Mouse (Mus musculus) heart, embryonic 13.5 days (tissue): ENCODE measurements around the gene Tbcel. TPM values are rescaled to one million over a fixed set of nuclear protein-coding genes. Genes with fewer than 3 reads are reported as not detected.

ENCODE experiments used
- ATAC-seq: fragments of 200-750 bp; cut with Nextera tagmentation; 2 replicates; pipeline ENCODE4 v1.8.0; 2017; ENCODE audit warnings: moderate TSS enrichment; ENCODE audit not compliant: insufficient number of reproducible peaks, low FRiP score, low TSS enrichment; ENCODE audit errors: extremely low read depth
- H3K27ac ChIP-seq: fragments of 300-500 bp; sonication (generic); replicated peaks from 2 replicates; pipeline ENCODE4 v1.5.1; 2015; ENCODE audit warnings: moderate library complexity, mild to moderate bottlenecking, inconsistent platforms
- H3K27me3 ChIP-seq: fragments of 300-500 bp; sonication (generic); replicated peaks from 2 replicates; pipeline ENCODE4 v1.6.1; 2015; ENCODE audit warnings: mild to moderate bottlenecking, inconsistent platforms
- H3K36me3 ChIP-seq: fragments of 300-500 bp; sonication (generic); 2 replicates; pipeline ENCODE4 v1.6.1; 2015; ENCODE audit warnings: mild to moderate bottlenecking, inconsistent platforms
- H3K4me1 ChIP-seq: fragments of 300-500 bp; sonication (generic); 2 replicates; pipeline ENCODE4 v1.6.1; 2015; ENCODE audit warnings: inconsistent platforms
- H3K4me2 ChIP-seq: fragments of 300-500 bp; sonication (generic); 2 replicates; pipeline ENCODE4 v1.6.1; 2015; ENCODE audit warnings: inconsistent platforms, mild to moderate bottlenecking, moderate library complexity
- H3K4me3 ChIP-seq: fragments of 300-500 bp; sonication (generic); 2 replicates; pipeline ENCODE4 v1.5.1; 2015; ENCODE audit warnings: moderate library complexity, mild to moderate bottlenecking, inconsistent platforms
- H3K9ac ChIP-seq: fragments of 300-500 bp; sonication (generic); 2 replicates; pipeline ENCODE4 v1.6.1; 2015; ENCODE audit warnings: inconsistent platforms, mild to moderate bottlenecking, moderate library complexity
- H3K9me3 ChIP-seq: fragments of 300-500 bp; sonication (generic); 2 replicates; pipeline ENCODE4 v1.6.1; 2016; ENCODE audit warnings: inconsistent platforms
- WGBS: fragments of 180-500 bp; shearing (Covaris S2); methylation state at CpG from one replicate; pipeline ENCODE4 v1.1.7; 2015; ENCODE audit warnings: mixed read lengths; 5-methylcytosine and 5-hydroxymethylcytosine counted together
- polyA plus RNA-seq: library from polyadenylated mRNA; unstranded; fragments of >200 nt; fragmentation: Nextera tagmentation; extraction: Ambion mirVana; gene quantifications from 2 replicates; pipeline ENCODE4 v1.2.1, GENCODE M21; 2015

Gene Tbcel
- polyA plus RNA-seq, 1 experiment from 2014 or later = 4.1 TPM

GRCm38 (mm10) chr9:42413345-42413744 is 94.3 kb downstream of the Tbcel start:
- Histone ChIP-seq H3K4me2 (no peak overlapping the region), H3K27ac (no peak overlapping the region), H3K36me3 (peaks cover 11% of the 10 kb centered on the region; the same call in 1 of the 2 replicates), H3K27me3 (no peaks in the 10 kb centered on the region), H3K4me3 (no peak overlapping the region), H3K4me1 (peaks cover 17% of the 10 kb centered on the region), H3K9me3 (no peaks in the 10 kb centered on the region), H3K9ac (no peak overlapping the region)
- ATAC-seq = no peak
- 88% methylated on average over 12 of the region's 12 CpGs for WGBS

- 79% methylated on average over 6 of the region's 6 CpGs for WGBS
- ATAC-seq = no peak
These were observed 96.3 kb downstream of the Tbcel start for GRCm38 (mm10) chr9:42411296-42411695.

GRCm38 (mm10) chr9:42405736-42406135 is 101.9 kb downstream of the Tbcel start:
- Histone ChIP-seq H3K4me3 (no peak overlapping the region), H3K9ac (no peak overlapping the region), H3K4me1 (no peaks in the 10 kb centered on the region), H3K27me3 (no peaks in the 10 kb centered on the region; the same call in 1 of the 2 replicates), H3K9me3 (no peaks in the 10 kb centered on the region), H3K4me2 (no peak overlapping the region), H3K36me3 (no peaks in the 10 kb centered on the region), H3K27ac (no peak overlapping the region)
- no peak for ATAC-seq
- 72% methylated on average over 4 of the region's 4 CpGs for WGBS

More at GRCm38 (mm10) chr9:42411296-42411695, 96.3 kb downstream of the Tbcel start:
- Histone ChIP-seq H3K27ac (no peak overlapping the region), H3K4me3 (no peak overlapping the region), H3K36me3 (peaks cover 11% of the 10 kb centered on the region; the same call in 1 of the 2 replicates), H3K4me2 (no peak overlapping the region), H3K9me3 (no peaks in the 10 kb centered on the region), H3K4me1 (peaks cover 13% of the 10 kb centered on the region), H3K27me3 (no peaks in the 10 kb centered on the region; the same call in 1 of the 2 replicates), H3K9ac (no peak overlapping the region)

- H3K4me2 ChIP-seq = no peak overlapping the region
- no peak overlapping the region for H3K27ac ChIP-seq
- WGBS = 81% methylated on average over 6 of the region's 6 CpGs
- no peak overlapping the region for H3K9ac ChIP-seq
- no peaks in the 10 kb centered on the region for H3K36me3 ChIP-seq
- H3K9me3 ChIP-seq = no peaks in the 10 kb centered on the region
- no peak overlapping the region for H3K4me3 ChIP-seq
- ATAC-seq = no peak
- peaks cover 14% of the 10 kb centered on the region for H3K27me3 ChIP-seq
- peaks cover 2% of the 10 kb centered on the region for H3K4me1 ChIP-seq
These were observed 106.1 kb downstream of the Tbcel start for GRCm38 (mm10) chr9:42401486-42401885.

- no peak within 1 kb of the TSS for H3K4me2 ChIP-seq
- WGBS = 65% methylated on average over 6 of the region's 6 CpGs
- no peak within 1 kb of the TSS for H3K27ac ChIP-seq
- H3K4me1 ChIP-seq = peaks cover 12% of the 10 kb centered on the region
- ATAC-seq = no peak
- no peaks in the 10 kb centered on the region for H3K36me3 ChIP-seq
- H3K9me3 ChIP-seq = no peaks in the 10 kb centered on the region
- no peak within 1 kb of the TSS for H3K9ac ChIP-seq
- no peak within 1 kb of the TSS for H3K4me3 ChIP-seq
- peaks cover 19% of the 10 kb centered on the region for H3K27me3 ChIP-seq
These were observed 107.8 kb downstream of the Tbcel start, which contains the start of gene Tecta for GRCm38 (mm10) chr9:42399829-42400228. Tecta (minus strand) TSS chr9:42399929.

GRCm38 (mm10) chr9:42396141-42396540 is 111.5 kb downstream of the Tbcel start:
- no peak overlapping the region for H3K9ac ChIP-seq
- no peaks in the 10 kb centered on the region for H3K36me3 ChIP-seq
- H3K4me3 ChIP-seq = no peak overlapping the region
- ATAC-seq = no peak
- H3K4me2 ChIP-seq = no peak overlapping the region
- H3K4me1 ChIP-seq = peaks cover 12% of the 10 kb centered on the region
- no peak overlapping the region for H3K27ac ChIP-seq
- 22% methylated on average over 2 of the region's 2 CpGs for WGBS
- H3K9me3 ChIP-seq = no peaks in the 10 kb centered on the region
- peaks cover 27% of the 10 kb centered on the region for H3K27me3 ChIP-seq

- H3K27me3 ChIP-seq = peaks cover 34% of the 10 kb centered on the region
- H3K9me3 ChIP-seq = no peaks in the 10 kb centered on the region
- no peak overlapping the region for H3K4me3 ChIP-seq
- H3K4me1 ChIP-seq = peaks cover 12% of the 10 kb centered on the region
- no peak overlapping the region for H3K27ac ChIP-seq
- ATAC-seq = no peak
- no peaks in the 10 kb centered on the region for H3K36me3 ChIP-seq
- H3K9ac ChIP-seq = no peak overlapping the region
- no peak overlapping the region for H3K4me2 ChIP-seq
- 84% methylated on average over 6 of the region's 6 CpGs for WGBS
These were observed 112.7 kb downstream of the Tbcel start for GRCm38 (mm10) chr9:42394903-42395302.

GRCm38 (mm10) chr9:42394321-42394720 is 113.3 kb downstream of the Tbcel start:
- Histone ChIP-seq H3K9ac (no peak overlapping the region), H3K4me2 (no peak overlapping the region), H3K36me3 (no peaks in the 10 kb centered on the region), H3K4me3 (no peak overlapping the region), H3K4me1 (peaks cover 12% of the 10 kb centered on the region), H3K9me3 (no peaks in the 10 kb centered on the region), H3K27me3 (peaks cover 36% of the 10 kb centered on the region), H3K27ac (no peak overlapping the region)
- 90% methylated on average over 8 of the region's 8 CpGs for WGBS
- ATAC-seq = no peak

- ATAC-seq = no peak
- H3K27me3 ChIP-seq = peaks cover 36% of the 10 kb centered on the region
- H3K9me3 ChIP-seq = no peaks in the 10 kb centered on the region
- 47% methylated on average over 6 of the region's 6 CpGs for WGBS
- no peak overlapping the region for H3K27ac ChIP-seq
- H3K4me1 ChIP-seq = peaks cover 12% of the 10 kb centered on the region
- H3K4me2 ChIP-seq = no peak overlapping the region
- H3K36me3 ChIP-seq = no peaks in the 10 kb centered on the region
- H3K9ac ChIP-seq = no peak overlapping the region
- H3K4me3 ChIP-seq = no peak overlapping the region
These were observed 114.7 kb downstream of the Tbcel start for GRCm38 (mm10) chr9:42392927-42393326.

GRCm38 (mm10) chr9:42388490-42388889 is 119.1 kb downstream of the Tbcel start:
- no peaks in the 10 kb centered on the region for H3K36me3 ChIP-seq
- H3K27me3 ChIP-seq = peaks cover 47% of the 10 kb centered on the region
- no peaks in the 10 kb centered on the region for H3K9me3 ChIP-seq
- no peak for ATAC-seq
- no peak overlapping the region for H3K27ac ChIP-seq
- WGBS = 43% methylated on average over 4 of the region's 4 CpGs
- no peak overlapping the region for H3K4me3 ChIP-seq
- H3K4me2 ChIP-seq = no peak overlapping the region
- no peaks in the 10 kb centered on the region for H3K4me1 ChIP-seq
- H3K9ac ChIP-seq = no peak overlapping the region

- Histone ChIP-seq H3K4me3 (no peak overlapping the region), H3K9me3 (no peaks in the 10 kb centered on the region), H3K27me3 (peaks cover 45% of the 10 kb centered on the region), H3K4me2 (no peak overlapping the region), H3K36me3 (no peaks in the 10 kb centered on the region), H3K9ac (no peak overlapping the region), H3K27ac (no peak overlapping the region), H3K4me1 (no peaks in the 10 kb centered on the region)
- ATAC-seq = no peak
- WGBS = 58% methylated on average over 8 of the region's 8 CpGs
These were observed 120.6 kb downstream of the Tbcel start for GRCm38 (mm10) chr9:42387038-42387437.

- Histone ChIP-seq H3K9ac (no peak overlapping the region), H3K4me3 (no peak overlapping the region), H3K9me3 (no peaks in the 10 kb centered on the region), H3K27me3 (peaks cover 48% of the 10 kb centered on the region), H3K4me2 (no peak overlapping the region), H3K27ac (no peak overlapping the region), H3K4me1 (no peaks in the 10 kb centered on the region), H3K36me3 (no peaks in the 10 kb centered on the region)
- ATAC-seq = no peak
- 72% methylated on average over 13 of the region's 13 CpGs for WGBS
These were observed 122.0 kb downstream of the Tbcel start for GRCm38 (mm10) chr9:42385656-42386055.
